Mouse (Mus musculus) c-Kit-positive CD71-negative TER-119-negative erythroid progenitor cells, embryonic 14.5 days (primary cell): Measurements from ENCODE around the gene Olfr330.
"Not testable (repeated sequence)": the region's sequence is repeated elsewhere in the genome, so short reads cannot be mapped to it uniquely, and the experiment has no call there.

ENCODE experiments used
- DNase-seq: peaks from one replicate; pipeline ENCODE4 v3.0.0-alpha.2; 2013; ENCODE audit warnings: low read depth

Gene Olfr330

DNA sequence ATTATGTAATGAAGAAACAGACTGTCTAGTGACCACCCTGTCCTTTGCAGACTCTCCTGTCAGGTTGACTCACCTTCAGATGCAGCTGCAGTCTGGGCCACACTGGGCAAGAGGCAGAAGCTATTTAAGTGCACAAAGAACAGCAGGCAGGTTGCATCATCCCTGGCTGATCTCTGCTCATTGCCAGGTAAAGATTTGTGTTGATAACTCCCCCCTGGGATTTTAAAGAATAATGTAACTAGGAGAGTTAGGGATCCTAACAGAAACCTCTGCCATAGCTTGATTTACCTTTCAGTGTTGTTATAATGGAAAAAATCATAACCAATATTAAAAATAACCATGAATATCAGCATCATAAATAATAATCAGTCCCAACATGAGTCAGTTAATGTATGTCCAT, at the start of gene Olfr330:
Gene Olfr330, minus strand, starts transcription at position 101 of the 400 bp plus-strand sequence.
- not testable (repeated sequence) for DNase-seq

DNA sequence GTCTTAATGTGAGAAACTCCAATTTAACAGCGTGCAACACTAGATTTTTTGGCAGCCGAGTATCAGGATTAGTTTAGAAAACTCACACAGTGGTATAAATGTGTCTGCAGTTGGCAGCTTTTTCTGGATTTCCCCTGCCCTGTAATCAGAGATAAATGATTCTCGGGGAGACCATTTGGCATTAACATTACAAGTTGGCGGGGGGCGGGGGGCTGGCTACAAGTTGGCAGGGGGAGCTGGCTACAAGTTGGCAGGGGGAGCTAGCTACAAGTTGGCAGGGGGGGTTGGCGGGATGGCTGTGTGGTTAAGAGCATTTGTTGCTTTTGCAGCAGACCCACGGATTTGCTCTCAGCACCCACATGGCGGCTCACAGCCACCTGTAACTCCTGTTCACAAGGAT, 44.0 kb upstream of the Olfr330 start:
- DNase-seq = no peak

DNA sequence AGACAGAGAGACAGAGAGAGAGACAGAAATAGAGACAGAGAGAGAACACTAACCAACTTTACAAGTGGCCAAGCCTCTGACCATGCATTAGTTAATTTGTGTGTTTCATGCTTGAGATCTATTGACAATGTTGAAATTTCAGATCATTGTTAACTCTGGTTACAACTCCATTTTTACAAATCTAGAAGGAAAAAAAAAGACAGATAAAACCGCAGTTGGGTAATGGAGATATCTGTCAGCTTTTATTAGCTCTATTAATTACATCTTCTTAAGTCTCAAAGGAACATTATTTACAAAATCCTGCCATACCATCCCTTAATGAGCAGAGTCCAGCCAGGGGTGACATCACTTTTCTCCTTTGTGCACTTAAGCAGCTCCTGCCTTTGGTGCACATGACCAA, 42.8 kb upstream of the Olfr330 start, which contains the start of gene Olfr325:
Gene Olfr325, plus strand, starts transcription at position 301 of the 400 bp plus-strand sequence.
- DNase-seq = no peak

DNA sequence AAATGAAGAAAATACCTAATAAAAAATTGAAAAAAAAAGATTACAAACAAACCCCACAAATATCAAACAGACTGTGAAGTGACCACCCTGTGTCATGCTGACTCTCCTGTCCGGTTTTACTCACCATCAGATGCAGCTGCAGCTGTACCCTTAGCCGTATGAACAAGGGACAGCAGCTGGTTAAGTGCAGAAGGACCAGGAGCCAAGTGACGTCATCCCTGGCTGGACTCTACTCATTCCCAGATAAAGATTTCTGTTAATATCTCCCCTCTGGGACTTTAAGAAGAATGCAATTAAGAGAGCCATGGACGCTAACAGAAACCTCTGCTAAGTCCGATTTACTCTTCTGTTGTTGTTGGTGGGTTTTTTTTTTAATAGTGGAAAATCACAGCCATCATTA, 35.8 kb upstream of the Olfr330 start, which contains the start of gene Olfr224:
Gene Olfr224, minus strand, starts transcription at position 149 of the 400 bp plus-strand sequence.
- no peak for DNase-seq

DNA sequence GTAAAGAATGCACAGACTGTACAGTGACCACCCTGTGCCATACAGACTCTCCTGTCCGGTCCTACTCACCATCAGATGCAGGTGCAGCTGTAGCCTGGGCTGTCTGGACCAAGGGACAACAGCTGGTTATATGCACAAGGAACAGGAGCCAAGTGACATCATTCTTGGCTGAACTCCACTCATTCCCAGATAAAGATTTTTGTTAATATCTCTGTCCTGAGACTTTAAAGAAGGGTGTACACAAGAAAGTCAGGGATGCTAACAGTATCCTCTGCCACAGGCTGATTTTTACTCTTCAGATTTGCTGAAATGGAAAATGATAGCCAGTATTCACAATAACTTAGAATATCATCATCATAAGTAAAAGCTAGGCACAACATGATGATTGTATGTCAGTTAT, 20.9 kb upstream of the Olfr330 start, which contains the start of gene Olfr328:
Gene Olfr328, minus strand, starts transcription at position 101 of the 400 bp plus-strand sequence.
- no peak for DNase-seq

DNA sequence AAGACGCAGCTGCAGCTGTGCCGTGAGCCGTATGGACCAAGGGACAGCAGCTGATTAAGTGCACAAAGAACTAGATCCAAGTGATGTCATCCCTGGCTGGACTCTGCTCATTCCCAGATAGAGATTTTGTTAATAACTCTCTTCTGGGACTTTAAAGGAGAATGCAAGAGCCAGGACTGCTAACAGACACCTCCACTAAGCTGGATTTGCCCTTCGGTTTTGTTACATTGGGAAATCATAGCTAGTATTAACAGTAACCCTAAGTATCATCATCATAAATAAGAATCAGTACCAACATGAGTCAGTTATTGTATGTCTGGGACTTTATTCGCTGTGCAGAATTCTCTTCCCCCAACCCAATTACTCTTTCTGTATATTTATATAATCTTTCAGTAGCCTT, 11.7 kb upstream of the Olfr330 start, which contains the start of gene Olfr329-ps:
Gene Olfr329-ps, minus strand, starts transcription at position 101 of the 400 bp plus-strand sequence.
- DNase-seq = no peak

DNA sequence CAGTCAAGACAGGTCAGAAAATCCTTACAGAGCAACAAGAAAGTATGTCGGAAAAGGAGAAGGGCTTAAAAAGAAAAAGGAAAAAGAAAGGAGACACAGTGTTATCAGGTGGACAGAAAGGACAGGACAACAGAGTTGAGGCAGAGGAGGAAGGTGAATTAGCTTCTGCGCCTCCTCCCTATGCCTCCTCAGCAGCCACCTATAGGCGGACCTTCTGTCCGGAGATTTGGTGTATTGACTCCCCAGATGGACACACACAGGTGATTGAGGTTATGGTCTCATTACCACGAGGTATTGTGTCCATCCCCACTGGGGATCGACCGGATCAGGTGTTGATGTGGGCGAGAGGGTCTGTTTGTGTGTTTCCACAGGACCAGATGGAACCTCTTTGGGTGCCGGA, 14.9 kb downstream of the Olfr330 start:
- not testable (repeated sequence) for DNase-seq

DNA sequence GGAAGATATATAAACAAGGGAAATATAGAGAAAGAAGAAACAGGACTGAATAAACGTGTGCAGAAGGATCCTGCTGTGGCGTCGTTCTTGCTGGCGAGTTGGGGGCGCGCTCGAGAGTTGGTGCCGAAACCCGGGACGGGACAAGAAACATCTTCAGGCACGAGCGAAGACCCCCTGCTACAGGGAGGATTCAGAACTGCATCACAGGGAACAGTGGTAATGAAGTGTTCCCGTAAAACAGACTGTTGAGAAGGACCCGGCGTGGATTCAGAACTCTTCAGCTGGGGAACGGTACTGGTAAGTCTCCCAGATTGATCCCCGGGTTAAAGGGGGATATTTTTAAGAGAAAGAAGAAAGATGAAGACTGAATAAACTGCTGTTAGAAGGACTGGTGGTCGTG, 15.7 kb downstream of the Olfr330 start:
- DNase-seq = not testable (repeated sequence)

DNA sequence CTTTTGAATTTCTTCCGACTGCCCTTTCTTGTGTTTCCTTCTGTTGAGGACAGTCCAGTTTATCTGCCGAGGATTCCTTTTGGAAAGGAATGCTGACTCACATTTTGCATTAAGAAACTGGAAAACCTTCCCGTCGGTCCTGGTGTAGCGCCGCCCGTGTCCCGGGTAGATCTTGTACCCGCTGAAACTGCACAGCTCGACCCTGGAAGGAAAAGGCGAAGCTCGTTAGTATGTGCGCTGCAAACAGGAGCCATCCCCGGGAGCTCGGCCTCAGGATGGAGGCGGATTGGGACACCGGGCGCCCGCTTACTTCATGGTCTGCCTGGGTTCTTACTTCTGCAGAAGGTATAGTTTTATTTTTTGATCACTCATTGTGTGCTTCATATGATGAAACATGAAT, 25.6 kb downstream of the Olfr330 start:
- not testable (repeated sequence) for DNase-seq

DNA sequence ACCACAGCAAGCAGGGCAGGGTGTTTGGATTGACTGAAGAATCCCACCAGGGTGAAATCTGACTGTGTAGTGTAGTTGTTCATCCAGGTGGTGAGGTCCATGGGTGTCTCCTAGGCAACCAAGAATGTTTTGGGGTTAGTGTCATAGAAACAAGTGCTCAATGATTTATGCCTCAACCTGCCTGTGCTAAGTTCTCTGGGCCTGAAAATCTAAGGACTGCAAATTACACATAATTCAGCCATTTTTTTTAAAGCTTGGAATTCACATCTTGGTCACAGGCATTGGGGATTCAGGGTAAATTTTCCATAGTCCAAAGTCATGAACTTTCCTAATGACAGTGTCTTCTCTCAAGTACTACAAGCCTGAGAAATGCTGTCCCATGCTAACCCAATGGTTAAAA, 32.2 kb downstream of the Olfr330 start, which contains the start of gene Olfr331:
Gene Olfr331, minus strand, starts transcription at position 101 of the 400 bp plus-strand sequence.
- not testable (repeated sequence) for DNase-seq

DNA sequence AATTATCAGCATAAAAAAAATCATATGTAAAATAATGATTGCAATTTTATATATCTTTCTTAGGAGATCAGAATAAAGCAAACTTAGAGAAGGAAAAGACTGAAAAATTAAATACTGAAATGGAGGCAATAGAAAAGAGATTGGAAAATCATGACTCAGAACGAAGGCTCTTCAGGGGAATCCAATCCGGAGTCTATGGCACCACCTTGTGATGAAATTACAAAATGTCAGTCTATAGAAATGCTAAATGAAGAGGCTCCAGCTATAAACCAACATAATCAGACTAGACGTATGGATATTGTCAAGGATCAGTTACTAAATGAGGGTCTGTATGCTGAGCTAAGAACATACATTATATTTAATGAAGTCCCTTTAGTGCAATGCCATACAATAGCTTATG, 35.3 kb downstream of the Olfr330 start:
- no peak for DNase-seq

DNA sequence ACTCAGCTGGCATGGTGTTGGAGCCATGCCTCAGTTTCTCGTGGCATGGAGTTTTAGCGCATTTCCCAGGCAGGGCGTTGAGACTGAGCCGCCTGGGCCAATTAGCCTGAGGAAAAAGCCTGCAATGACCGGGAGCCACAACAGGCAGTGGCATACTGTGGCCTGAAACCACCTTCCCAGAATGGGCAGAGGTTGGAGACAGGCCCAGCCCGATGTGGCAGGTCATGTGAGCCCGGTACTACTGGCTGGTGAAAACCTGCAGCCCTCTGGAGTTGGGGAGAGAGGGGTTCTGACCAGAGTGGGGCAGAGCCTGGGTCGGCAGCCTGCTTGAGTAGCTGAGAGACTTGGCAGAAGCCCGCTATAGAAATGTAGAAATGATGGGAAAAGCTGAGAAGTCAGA, 35.9 kb downstream of the Olfr330 start:
- no peak for DNase-seq

DNA sequence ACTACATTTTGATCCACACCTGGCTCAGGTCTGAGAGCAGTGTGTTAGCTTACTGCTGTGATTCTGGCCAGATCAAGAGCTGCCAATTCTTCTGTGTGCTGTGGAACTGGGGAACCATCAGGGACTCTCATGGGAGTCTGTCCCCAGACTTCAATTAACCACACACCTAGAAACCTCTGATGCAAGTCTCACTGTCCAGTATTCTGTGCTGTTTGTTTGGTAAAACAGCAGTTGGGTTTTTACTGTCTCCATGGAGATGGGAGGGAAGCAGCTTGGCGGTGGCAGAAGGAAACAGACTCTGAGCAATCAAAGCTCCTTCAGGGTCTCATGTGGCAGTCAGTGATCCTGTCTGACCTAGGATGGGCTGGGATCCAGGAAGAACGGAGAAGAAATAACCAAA, 42.2 kb downstream of the Olfr330 start, which contains the start of gene Olfr332:
Gene Olfr332, minus strand, starts transcription at position 101 of the 400 bp plus-strand sequence.
- DNase-seq = no peak
